Mouse (Mus musculus): ENCODE results near the gene Olfr907. TPM values are rescaled to one million over a fixed set of nuclear protein-coding genes. Genes with fewer than 3 reads are reported as not detected.

Olfr907 gene
- polyA plus RNA-seq (2012; ENCODE audit: insufficient read depth, insufficient read length, missing spikeins): not detected in 2 replicates

GRCm38 (mm10) chr9:38495501-38495900 is at the start of gene Olfr907:
Gene Olfr907, plus strand, starts transcription at chr9:38495801.
- H3K27ac ChIP-seq (ENCODE audit: insufficient read depth, low read depth, low read length): no peak within 1 kb of the TSS

GRCm38 (mm10) chr9:38447352-38447751 is 48.2 kb upstream of the Olfr907 start, which contains the start of gene Olfr902:
Gene Olfr902, plus strand, starts transcription at chr9:38447652.
- no peak within 1 kb of the TSS for H3K4me3 ChIP-seq (ENCODE audit: insufficient read depth, low read length)
- H3K27ac ChIP-seq (ENCODE audit: insufficient read depth, low read depth, low read length): no peak within 1 kb of the TSS
- no peak for TF ChIP-seq POLR2A (IDR thresholded peaks at IDR 0.05; ENCODE audit: borderline replicate concordance, low read depth, low read length)
- no peak for TF ChIP-seq CTCF (IDR thresholded peaks at IDR 0.05; ENCODE audit: low read depth, low read length)
- no peaks in the 10 kb centered on the region for H3K4me1 ChIP-seq (ENCODE audit: control insufficient read depth, insufficient read depth, low read length)

More at GRCm38 (mm10) chr9:38495501-38495900, at the start of gene Olfr907:
- TF ChIP-seq POLR2A (IDR thresholded peaks at IDR 0.05; ENCODE audit: borderline replicate concordance, low read depth, low read length): no peak
- TF ChIP-seq CTCF (IDR thresholded peaks at IDR 0.05; ENCODE audit: low read depth, low read length): no peak
- Histone ChIP-seq H3K4me3 (ENCODE audit: insufficient read depth, low read length) (no peak within 1 kb of the TSS), H3K4me1 (ENCODE audit: control insufficient read depth, insufficient read depth, low read length) (no peaks in the 10 kb centered on the region)

- TF ChIP-seq CTCF (IDR thresholded peaks at IDR 0.05; ENCODE audit: low read depth, low read length) (no peak), POLR2A (IDR thresholded peaks at IDR 0.05; ENCODE audit: borderline replicate concordance, low read depth, low read length) (no peak)
- Histone ChIP-seq H3K4me3 (ENCODE audit: insufficient read depth, low read length) (no peak within 1 kb of the TSS), H3K4me1 (ENCODE audit: control insufficient read depth, insufficient read depth, low read length) (no peaks in the 10 kb centered on the region), H3K27ac (ENCODE audit: insufficient read depth, low read depth, low read length) (no peak within 1 kb of the TSS)
Observed at GRCm38 (mm10) chr9:38462844-38463243, 32.8 kb upstream of the Olfr907 start, which contains the start of gene Olfr904. Gene Olfr904, plus strand, starts transcription at chr9:38463144.

- no peak within 1 kb of the TSS for H3K27ac ChIP-seq (ENCODE audit: insufficient read depth, low read depth, low read length)
- H3K4me3 ChIP-seq (ENCODE audit: insufficient read depth, low read length): no peak within 1 kb of the TSS
- no peaks in the 10 kb centered on the region for H3K4me1 ChIP-seq (ENCODE audit: control insufficient read depth, insufficient read depth, low read length)
- no peak for TF ChIP-seq CTCF (IDR thresholded peaks at IDR 0.05; ENCODE audit: low read depth, low read length)
- no peak for TF ChIP-seq POLR2A (IDR thresholded peaks at IDR 0.05; ENCODE audit: borderline replicate concordance, low read depth, low read length)
Observed at GRCm38 (mm10) chr9:38470807-38471206, 24.8 kb upstream of the Olfr907 start, which contains the start of gene Olfr905. Gene Olfr905, plus strand, starts transcription at chr9:38471107.

GRCm38 (mm10) chr9:38486785-38487184 is 8.8 kb upstream of the Olfr907 start, which contains the start of gene Olfr906:
Gene Olfr906, plus strand, starts transcription at chr9:38487085.
- no peak within 1 kb of the TSS for H3K27ac ChIP-seq (ENCODE audit: insufficient read depth, low read depth, low read length)
- H3K4me1 ChIP-seq (ENCODE audit: control insufficient read depth, insufficient read depth, low read length): no peaks in the 10 kb centered on the region
- TF ChIP-seq CTCF (IDR thresholded peaks at IDR 0.05; ENCODE audit: low read depth, low read length): no peak
- no peak for TF ChIP-seq POLR2A (IDR thresholded peaks at IDR 0.05; ENCODE audit: borderline replicate concordance, low read depth, low read length)
- no peak within 1 kb of the TSS for H3K4me3 ChIP-seq (ENCODE audit: insufficient read depth, low read length)

- TF ChIP-seq CTCF (IDR thresholded peaks at IDR 0.05; ENCODE audit: low read depth, low read length): no peak
- no peak for TF ChIP-seq POLR2A (IDR thresholded peaks at IDR 0.05; ENCODE audit: borderline replicate concordance, low read depth, low read length)
- Histone ChIP-seq H3K4me3 (ENCODE audit: insufficient read depth, low read length) (no peak overlapping the region), H3K4me1 (ENCODE audit: control insufficient read depth, insufficient read depth, low read length) (no peaks in the 10 kb centered on the region), H3K27ac (ENCODE audit: insufficient read depth, low read depth, low read length) (no peak overlapping the region)
Observed at GRCm38 (mm10) chr9:38512353-38512752, 16.8 kb downstream of the Olfr907 start.

GRCm38 (mm10) chr9:38521280-38521679 is 25.7 kb downstream of the Olfr907 start, which contains the start of gene Olfr911-ps1:
Gene Olfr911-ps1, plus strand, starts transcription at chr9:38521580.
- Histone ChIP-seq H3K4me3 (ENCODE audit: insufficient read depth, low read length) (no peak within 1 kb of the TSS), H3K27ac (ENCODE audit: insufficient read depth, low read depth, low read length) (no peak within 1 kb of the TSS), H3K4me1 (ENCODE audit: control insufficient read depth, insufficient read depth, low read length) (no peaks in the 10 kb centered on the region)
- TF ChIP-seq POLR2A (IDR thresholded peaks at IDR 0.05; ENCODE audit: borderline replicate concordance, low read depth, low read length): no peak
- no peak for TF ChIP-seq CTCF (IDR thresholded peaks at IDR 0.05; ENCODE audit: low read depth, low read length)

GRCm38 (mm10) chr9:38537549-38537948 is 41.9 kb downstream of the Olfr907 start, which contains the start of gene Olfr910:
Gene Olfr910, plus strand, starts transcription at chr9:38537849.
- no peak within 1 kb of the TSS for H3K4me3 ChIP-seq (ENCODE audit: insufficient read depth, low read length)
- TF ChIP-seq CTCF (IDR thresholded peaks at IDR 0.05; ENCODE audit: low read depth, low read length) (no peak), POLR2A (IDR thresholded peaks at IDR 0.05; ENCODE audit: borderline replicate concordance, low read depth, low read length) (no peak)
- H3K27ac ChIP-seq (ENCODE audit: insufficient read depth, low read depth, low read length): no peak within 1 kb of the TSS
- H3K4me1 ChIP-seq (ENCODE audit: control insufficient read depth, insufficient read depth, low read length): no peaks in the 10 kb centered on the region

Other genes with a start within 250 kb of the Olfr907 start
- not detected in 2 replicates for gene Olfr143, start 243.0 kb upstream of the Olfr907 start, polyA plus RNA-seq (2012; ENCODE audit: insufficient read depth, insufficient read length, missing spikeins)
- not detected in 2 replicates for gene Olfr895, start 227.9 kb upstream of the Olfr907 start, polyA plus RNA-seq (2012; ENCODE audit: insufficient read depth, insufficient read length, missing spikeins)
- gene Olfr896-ps1, start 204.7 kb upstream of the Olfr907 start, polyA plus RNA-seq (2012; ENCODE audit: insufficient read depth, insufficient read length, missing spikeins): not detected in 2 replicates
- gene Olfr25, start 166.7 kb upstream of the Olfr907 start, polyA plus RNA-seq (2012; ENCODE audit: insufficient read depth, insufficient read length, missing spikeins): not detected in 2 replicates
- not detected in 2 replicates for gene Olfr898, start 147.4 kb upstream of the Olfr907 start, polyA plus RNA-seq (2012; ENCODE audit: insufficient read depth, insufficient read length, missing spikeins)
- not detected in 2 replicates for gene Olfr250, start 128.9 kb upstream of the Olfr907 start, polyA plus RNA-seq (2012; ENCODE audit: insufficient read depth, insufficient read length, missing spikeins)
- not detected in 2 replicates for gene Olfr251, start 118.7 kb upstream of the Olfr907 start, polyA plus RNA-seq (2012; ENCODE audit: insufficient read depth, insufficient read length, missing spikeins)
- gene Olfr147, start 94.1 kb upstream of the Olfr907 start, polyA plus RNA-seq (2012; ENCODE audit: insufficient read depth, insufficient read length, missing spikeins): not detected in 2 replicates
- not detected in 2 replicates for gene Olfr901, start 66.3 kb upstream of the Olfr907 start, polyA plus RNA-seq (2012; ENCODE audit: insufficient read depth, insufficient read length, missing spikeins)
- not detected in 2 replicates for gene Olfr902, start 48.1 kb upstream of the Olfr907 start, polyA plus RNA-seq (2012; ENCODE audit: insufficient read depth, insufficient read length, missing spikeins)
- not detected in 2 replicates for gene Olfr904, start 32.7 kb upstream of the Olfr907 start, polyA plus RNA-seq (2012; ENCODE audit: insufficient read depth, insufficient read length, missing spikeins)
- gene Olfr905, start 24.7 kb upstream of the Olfr907 start, polyA plus RNA-seq (2012; ENCODE audit: insufficient read depth, insufficient read length, missing spikeins): 0.16 and 0.41 TPM in 2 replicates
- gene Olfr906, start 8.7 kb upstream of the Olfr907 start, polyA plus RNA-seq (2012; ENCODE audit: insufficient read depth, insufficient read length, missing spikeins): not detected in 2 replicates
- gene Olfr911-ps1, start 25.8 kb downstream of the Olfr907 start, polyA plus RNA-seq (2012; ENCODE audit: insufficient read depth, insufficient read length, missing spikeins): not detected in 2 replicates
- gene Olfr910, start 42.0 kb downstream of the Olfr907 start, polyA plus RNA-seq (2012; ENCODE audit: insufficient read depth, insufficient read length, missing spikeins): not detected in 2 replicates
- gene Olfr912, start 84.4 kb downstream of the Olfr907 start, polyA plus RNA-seq (2012; ENCODE audit: insufficient read depth, insufficient read length, missing spikeins): 0.15 TPM in 2 replicates
- gene Olfr913, start 97.0 kb downstream of the Olfr907 start, polyA plus RNA-seq (2012; ENCODE audit: insufficient read depth, insufficient read length, missing spikeins): not detected in 2 replicates
- gene Olfr914, start 109.3 kb downstream of the Olfr907 start, polyA plus RNA-seq (2012; ENCODE audit: insufficient read depth, insufficient read length, missing spikeins): not detected in 2 replicates
- not detected in 2 replicates for gene Olfr916, start 164.1 kb downstream of the Olfr907 start, polyA plus RNA-seq (2012; ENCODE audit: insufficient read depth, insufficient read length, missing spikeins)
- not detected in 2 replicates for gene Olfr917, start 170.0 kb downstream of the Olfr907 start, polyA plus RNA-seq (2012; ENCODE audit: insufficient read depth, insufficient read length, missing spikeins)
- not detected in 2 replicates for gene Olfr918, start 178.8 kb downstream of the Olfr907 start, polyA plus RNA-seq (2012; ENCODE audit: insufficient read depth, insufficient read length, missing spikeins)
- gene Olfr919, start 207.9 kb downstream of the Olfr907 start, polyA plus RNA-seq (2012; ENCODE audit: insufficient read depth, insufficient read length, missing spikeins): not detected in 2 replicates
- 211 and 230 TPM in 2 replicates for gene Vwa5a, start 222.5 kb downstream of the Olfr907 start, polyA plus RNA-seq (2012; ENCODE audit: insufficient read depth, insufficient read length, missing spikeins)